Comparison of ENCODE assay signal across 12 mouse cellular contexts in the genomic region with DNA sequence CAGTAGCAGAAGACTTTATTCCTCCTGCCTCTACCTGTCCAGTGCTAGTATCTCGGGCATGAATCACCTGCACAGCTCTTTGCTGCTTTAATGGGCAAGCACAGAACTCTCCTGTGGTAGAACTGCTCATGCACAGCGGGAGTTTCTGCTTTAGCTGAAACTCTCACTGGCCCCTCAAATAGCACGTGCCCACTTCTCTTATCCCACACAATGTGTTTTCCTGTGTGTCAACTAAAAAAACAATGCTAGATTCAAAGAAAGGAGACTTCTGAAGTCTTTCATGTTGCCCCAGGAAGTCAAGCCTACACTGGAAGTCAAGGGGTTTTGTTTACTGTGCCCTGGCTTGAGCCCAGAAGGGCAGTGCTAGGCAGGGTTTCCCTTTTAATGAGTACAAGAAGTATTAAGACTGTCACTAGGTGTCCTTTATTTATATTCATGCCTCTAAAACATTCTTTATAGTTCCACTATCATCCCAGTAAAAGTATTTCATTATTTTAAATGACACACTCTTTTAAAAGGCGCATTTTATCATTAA. TPM values are rescaled to one million over a fixed set of nuclear protein-coding genes. Genes with fewer than 3 reads are reported as not detected.
DNase-seq lines count a peak whose midpoint lies in the region; ATAC-seq and TF ChIP-seq lines count a peak whose summit lies in the region.
"Had no signal": no experiment of that assay in that cellular context is flagged by ENCODE, and none has a peak within 500 bp of the region (broad histone marks: within the 10 kb centered on the region; RNA-seq: fewer than 3 reads in every experiment).

No protein-coding gene starts in this region.

- peak; percentile 23 for DNase-seq in kidney, adult 11 months
- DNase-seq in G1E (ENCODE audit: low spot score): no peak
- peak; percentile 26 for DNase-seq in lung, embryonic 14.5 days
- no peak for DNase-seq in gastrocnemius, postnatal 25 days
- no peak for DNase-seq in cerebellum, adult 9-10 months
- no peak for DNase-seq in frontal cortex, postnatal 25 days (ENCODE audit: low spot score in 2 of 2)
- DNase-seq: adrenal gland, postnatal 36 days; cerebellum, adult 11-12 months; right cerebral cortex, adult 18-20 months had no signal

- no peak for TF ChIP-seq CTCF in G1E (IDR thresholded peaks at IDR 0.05; ENCODE audit: low read depth, low read length)
- no peak for TF ChIP-seq CTCF in lung, embryonic 14.5 days (IDR thresholded peaks at IDR 0.05; ENCODE audit: low read depth)

- H3K9ac ChIP-seq in kidney, embryonic 14.5 days (ENCODE audit: low read depth, low read length): no peak overlapping the region
- no peak overlapping the region for H3K9ac ChIP-seq in kidney, embryonic 15.5 days
- H3K9ac ChIP-seq in lung, embryonic 14.5 days: no peak overlapping the region
- H3K9ac ChIP-seq: embryonic facial prominence, embryonic 12.5 days had no signal

- no peaks in the 10 kb centered on the region for H3K9me3 ChIP-seq in kidney, embryonic 14.5 days (ENCODE audit: control insufficient read depth, low read length)
- no peaks in the 10 kb centered on the region for H3K9me3 ChIP-seq in G1E (replicated peaks)
- no peaks in the 10 kb centered on the region for H3K9me3 ChIP-seq in kidney, embryonic 15.5 days (replicated peaks)
- no peaks in the 10 kb centered on the region for H3K9me3 ChIP-seq in lung, embryonic 14.5 days (ENCODE audit: low read depth, low read length)
- H3K9me3 ChIP-seq: embryonic facial prominence, embryonic 12.5 days had no signal

- H3K4me1 ChIP-seq in kidney, embryonic 14.5 days (ENCODE audit: control insufficient read depth, insufficient read depth, low read length): peaks cover 4% of the 10 kb centered on the region
- peaks cover 69% of the 10 kb centered on the region for H3K4me1 ChIP-seq in G1E (ENCODE audit: insufficient read depth, low read depth, low read length)
- peaks cover 27% of the 10 kb centered on the region for H3K4me1 ChIP-seq in kidney, embryonic 15.5 days
- no peaks in the 10 kb centered on the region for H3K4me1 ChIP-seq in lung, embryonic 14.5 days (ENCODE audit: insufficient read depth)

- no peak overlapping the region for H3K4me3 ChIP-seq in kidney, embryonic 14.5 days (ENCODE audit: low read length)
- peak overlapping the region; percentile 98 for H3K4me3 ChIP-seq in G1E (ENCODE audit: low read depth, low read length)
- peak overlapping the region; percentile 19 for H3K4me3 ChIP-seq in kidney, embryonic 15.5 days (replicated peaks)
- H3K4me3 ChIP-seq in lung, embryonic 14.5 days (ENCODE audit: low read depth, low read length): no peak overlapping the region
- H3K4me3 ChIP-seq: embryonic facial prominence, embryonic 12.5 days had no signal

- no peak overlapping the region for H3K27ac ChIP-seq in kidney, embryonic 14.5 days (ENCODE audit: low read depth, low read length)
- peak overlapping the region; percentile 73 for H3K27ac ChIP-seq in kidney, embryonic 15.5 days
- no peak overlapping the region for H3K27ac ChIP-seq in lung, embryonic 14.5 days (ENCODE audit: low read depth)
- H3K27ac ChIP-seq: embryonic facial prominence, embryonic 12.5 days had no signal

- H3K27me3 ChIP-seq in kidney, embryonic 14.5 days (ENCODE audit: control insufficient read depth, insufficient read depth, low read length): no peaks in the 10 kb centered on the region
- H3K27me3 ChIP-seq in G1E (ENCODE audit: insufficient read depth, low read length): no peaks in the 10 kb centered on the region
- no peaks in the 10 kb centered on the region for H3K27me3 ChIP-seq in kidney, embryonic 15.5 days
- H3K27me3 ChIP-seq in lung, embryonic 14.5 days (ENCODE audit: insufficient read depth, low read length): peaks cover 10% of the 10 kb centered on the region; the same call in 1 of the 2 replicates

- 30% methylated on average over 4 of the region's 4 CpGs for whole genome bisulfite sequencing in kidney, embryonic 14.5 days
- WGBS in kidney, embryonic 15.5 days: 25% methylated on average over 4 of the region's 4 CpGs
- WGBS in lung, embryonic 14.5 days: 46% methylated on average over 4 of the region's 4 CpGs

- H3K36me3 ChIP-seq in kidney, embryonic 14.5 days (ENCODE audit: control insufficient read depth, insufficient read depth, low read length): no peaks in the 10 kb centered on the region
- H3K36me3 ChIP-seq in G1E (replicated peaks): peaks cover 23% of the 10 kb centered on the region
- H3K36me3 ChIP-seq in kidney, embryonic 15.5 days: no peaks in the 10 kb centered on the region
- H3K36me3 ChIP-seq in lung, embryonic 14.5 days (ENCODE audit: insufficient read depth): no peaks in the 10 kb centered on the region
- H3K36me3 ChIP-seq: embryonic facial prominence, embryonic 12.5 days had no signal

- no peak for ATAC-seq in kidney, embryonic 14.5 days (ENCODE audit: low FRiP score, low TSS enrichment)
- ATAC-seq in G1E (ENCODE audit: extremely low read depth, insufficient number of reproducible peaks, low FRiP score, poor library complexity, severe bottlenecking): no peak
- no peak for ATAC-seq in kidney, embryonic 15.5 days (replicated peaks; ENCODE audit: low FRiP score)
- ATAC-seq in lung, embryonic 14.5 days (ENCODE audit: insufficient read depth): no peak

- no peak overlapping the region; the same call in 1 of the 2 replicates for H3K4me2 ChIP-seq in kidney, embryonic 14.5 days (replicated peaks; ENCODE audit: low read depth, low read length)
- H3K4me2 ChIP-seq in kidney, embryonic 15.5 days: peak overlapping the region; percentile 41
- no peak overlapping the region; the same call in 1 of the 2 replicates for H3K4me2 ChIP-seq in lung, embryonic 14.5 days
- H3K4me2 ChIP-seq: embryonic facial prominence, embryonic 12.5 days had no signal

RNA-seq across cellular contexts. Expression of gene Aqp11, which starts 2.1 kb away (rescaled TPM):
- polyA plus RNA-seq in kidney, embryonic 14.5 days (2014; fragmentation: Nextera tagmentation; extraction: Ambion mirVana): 12.3 and 12.6 TPM in 2 replicates
- total RNA-seq in G1E (2014; fragmentation: Nextera tagmentation): 17.9 and 28.3 TPM in 2 replicates
- total RNA-seq in G1E (2017): 8.9 and 11.0 TPM in 2 replicates
- polyA plus RNA-seq in G1E (2012): 17.2 and 18.0 TPM in 2 replicates
- polyA plus RNA-seq in kidney, embryonic 15.5 days (2015; fragmentation: Nextera tagmentation; extraction: Ambion mirVana): 16.5 and 18.5 TPM in 2 replicates
- 3.2 and 3.9 TPM in 2 replicates for polyA plus RNA-seq in lung, embryonic 14.5 days (2014; fragmentation: Nextera tagmentation; extraction: Ambion mirVana)
- total RNA-seq in gastrocnemius, postnatal 25 days (2021): 1 to 10 TPM in 1 of 2 experiments, under 1 TPM in 1; 0.82 to 1.2 TPM

RNA-seq across cellular contexts. Expression of gene Clns1a, which starts 39.5 kb away (rescaled TPM):
- polyA plus RNA-seq in kidney, embryonic 14.5 days (2014; fragmentation: Nextera tagmentation; extraction: Ambion mirVana): 237 and 238 TPM in 2 replicates
- 81.3 and 92.0 TPM in 2 replicates for total RNA-seq in G1E (2014; fragmentation: Nextera tagmentation)
- total RNA-seq in G1E (2017): 128 and 130 TPM in 2 replicates
- 52.7 and 54.1 TPM in 2 replicates for polyA plus RNA-seq in G1E (2012)
- polyA plus RNA-seq in kidney, embryonic 15.5 days (2015; fragmentation: Nextera tagmentation; extraction: Ambion mirVana): 193 and 202 TPM in 2 replicates
- 213 and 214 TPM in 2 replicates for polyA plus RNA-seq in lung, embryonic 14.5 days (2014; fragmentation: Nextera tagmentation; extraction: Ambion mirVana)
- total RNA-seq in gastrocnemius, postnatal 25 days (2021): 10 to 100 TPM; 27.3 to 28.9 TPM

RNA-seq across cellular contexts. Expression of gene Pak1, which starts 52.4 kb away (rescaled TPM):
- polyA plus RNA-seq in kidney, embryonic 14.5 days (2014; fragmentation: Nextera tagmentation; extraction: Ambion mirVana): 13.0 and 22.1 TPM in 2 replicates
- total RNA-seq in G1E (2014; fragmentation: Nextera tagmentation): not detected in 2 replicates
- total RNA-seq in G1E (2017): 0.06 and 0.16 TPM in 2 replicates
- polyA plus RNA-seq in G1E (2012): 0.15 and 0.39 TPM in 2 replicates
- polyA plus RNA-seq in kidney, embryonic 15.5 days (2015; fragmentation: Nextera tagmentation; extraction: Ambion mirVana): 16.4 and 17.2 TPM in 2 replicates
- 19.2 and 20.4 TPM in 2 replicates for polyA plus RNA-seq in lung, embryonic 14.5 days (2014; fragmentation: Nextera tagmentation; extraction: Ambion mirVana)
- total RNA-seq in gastrocnemius, postnatal 25 days (2021): 10 to 100 TPM; 20.3 to 27.7 TPM

Comparison
In these comparisons a context has a peak if more than half of its experiments do, and no peak if none do; other contexts are left out.
1. H3K4me3 ChIP-seq: peak in G1E (single experiment) and kidney, embryonic 15.5 days (single experiment); none in kidney, embryonic 14.5 days (single experiment) and lung, embryonic 14.5 days (single experiment).
2. DNase-seq: peak in kidney, adult 11 months (single experiment) and lung, embryonic 14.5 days (single experiment); none in G1E (single experiment), gastrocnemius, postnatal 25 days (single experiment), cerebellum, adult 9-10 months (single experiment) and frontal cortex, postnatal 25 days (0 of 2).
3. RNA of gene Pak1, which starts 52.4 kb away (polyA plus RNA-seq): 13.0 to 22.1 TPM in kidney, embryonic 14.5 days, 19.2 to 20.4 TPM in lung, embryonic 14.5 days and 16.4 to 17.2 TPM in kidney, embryonic 15.5 days; 0.15 to 0.39 TPM in G1E; every median in the first group is over 10 times any median in the second.